In genomic region chr4:127021989-127022626, GRCm38 (mm10) we compare ENCODE assay signal across 8 mouse cellular contexts. TPM values are rescaled to one million over a fixed set of nuclear protein-coding genes. Genes with fewer than 3 reads are reported as not detected.
A peak's percentile ranks its signal among the peaks of the same experiment; 100 is the strongest.
DNase-seq lines count a peak whose midpoint lies in the region; ATAC-seq lines count a peak whose summit lies in the region.

No protein-coding gene starts in this region.

- ATAC-seq in hindbrain, embryonic 12.5 days (ENCODE audit: low FRiP score) = peak; percentile 67

- peaks cover 28% of the 10 kb centered on the region for H3K4me1 ChIP-seq in hindbrain, embryonic 12.5 days

- peak overlapping the region; percentile 99 for H3K27ac ChIP-seq in hindbrain, embryonic 12.5 days

- under 1% methylated on average over 52 of the region's 53 CpGs for WGBS in hindbrain, embryonic 12.5 days

- no peaks in the 10 kb centered on the region for H3K9me3 ChIP-seq in hindbrain, embryonic 12.5 days (replicated peaks)

- peak overlapping the region; percentile 97 for H3K4me2 ChIP-seq in hindbrain, embryonic 12.5 days (replicated peaks)

- H3K27me3 ChIP-seq in hindbrain, embryonic 12.5 days = no peaks in the 10 kb centered on the region

- peaks cover 32% of the 10 kb centered on the region for H3K36me3 ChIP-seq in hindbrain, embryonic 12.5 days

- DNase-seq in Muller cell, postnatal 12 days (ENCODE audit: inconsistent ontology term) = peak; percentile 95
- DNase-seq in cerebellum, adult 9-11 months = peak; percentile 92
- DNase-seq in frontal cortex, postnatal 10 days (ENCODE audit: low spot score in 2 of 2) = peak; percentile 76 to 85
- peak; percentile 73 to 75 for DNase-seq in layer of hippocampus, postnatal 25 days (ENCODE audit: extremely low spot score in 1 of 2, low spot score in 1 of 2)
- peak; percentile 92 for DNase-seq in lung, postnatal 25 days (ENCODE audit: low spot score)
- DNase-seq in retina, embryonic 14.5 days (ENCODE audit: low spot score) = peak; percentile 90
- DNase-seq in thymus, postnatal 4 days = peak; percentile 89

- peak overlapping the region; percentile 100 for H3K4me3 ChIP-seq in hindbrain, embryonic 12.5 days

- peak overlapping the region; percentile 100 for H3K9ac ChIP-seq in hindbrain, embryonic 12.5 days

RNA-seq across cellular contexts. Expression of gene Sfpq, which starts 1.0 kb away (rescaled TPM):
- polyA plus RNA-seq in hindbrain, embryonic 12.5 days (2016; fragmentation: Nextera tagmentation; extraction: Ambion mirVana) = 178 and 204 TPM in 2 replicates
- total RNA-seq in layer of hippocampus, postnatal 25 days (2021) = 100 to 1,000 TPM; 235 to 287 TPM

RNA-seq across cellular contexts. Expression of gene Zmym1, which starts 38.8 kb away (rescaled TPM):
- 25.7 and 27.0 TPM in 2 replicates for polyA plus RNA-seq in hindbrain, embryonic 12.5 days (2016; fragmentation: Nextera tagmentation; extraction: Ambion mirVana)
- 10 to 100 TPM; 12.5 to 13.4 TPM for total RNA-seq in layer of hippocampus, postnatal 25 days (2021)

RNA-seq across cellular contexts. Expression of gene Zmym4, which starts 54.2 kb away (rescaled TPM):
- polyA plus RNA-seq in hindbrain, embryonic 12.5 days (2016; fragmentation: Nextera tagmentation; extraction: Ambion mirVana) = 43.9 and 46.0 TPM in 2 replicates
- total RNA-seq in layer of hippocampus, postnatal 25 days (2021) = 10 to 100 TPM; 44.1 to 45.5 TPM

RNA-seq across cellular contexts. Expression of gene Zmym6, which starts 55.1 kb away (rescaled TPM):
- 36.0 and 41.1 TPM in 2 replicates for polyA plus RNA-seq in hindbrain, embryonic 12.5 days (2016; fragmentation: Nextera tagmentation; extraction: Ambion mirVana)
- total RNA-seq in layer of hippocampus, postnatal 25 days (2021) = 10 to 100 TPM; 29.8 to 44.2 TPM

Comparison
In these comparisons a context has a peak if more than half of its experiments do, and no peak if none do; other contexts are left out.
1. Peak in every context shown above with its lines: DNase-seq, ATAC-seq, H3K4me3 ChIP-seq and H3K27ac ChIP-seq.